Mouse (Mus musculus): ENCODE results near the gene Mxi1.

GRCm38 (mm10) chr19:53415198-53415597 lies 104.9 kb downstream of the Mxi1 start:
- TF ChIP-seq CTCF (IDR thresholded peaks at IDR 0.05; ENCODE audit: low read depth) = no peak
- no peak for TF ChIP-seq EP300 (IDR thresholded peaks at IDR 0.05; ENCODE audit: low read depth)

All from liver, embryonic 14.5 days (tissue).